Mouse (Mus musculus): ENCODE data around the gene Gm20388. TPM values are rescaled to one million over a fixed set of nuclear protein-coding genes. Genes with fewer than 3 reads are reported as not detected.

The Gm20388 gene
- total and polyA plus RNA-seq, 3 experiments, result 0.02 to 0.05 TPM; not detected in 1

DNA sequence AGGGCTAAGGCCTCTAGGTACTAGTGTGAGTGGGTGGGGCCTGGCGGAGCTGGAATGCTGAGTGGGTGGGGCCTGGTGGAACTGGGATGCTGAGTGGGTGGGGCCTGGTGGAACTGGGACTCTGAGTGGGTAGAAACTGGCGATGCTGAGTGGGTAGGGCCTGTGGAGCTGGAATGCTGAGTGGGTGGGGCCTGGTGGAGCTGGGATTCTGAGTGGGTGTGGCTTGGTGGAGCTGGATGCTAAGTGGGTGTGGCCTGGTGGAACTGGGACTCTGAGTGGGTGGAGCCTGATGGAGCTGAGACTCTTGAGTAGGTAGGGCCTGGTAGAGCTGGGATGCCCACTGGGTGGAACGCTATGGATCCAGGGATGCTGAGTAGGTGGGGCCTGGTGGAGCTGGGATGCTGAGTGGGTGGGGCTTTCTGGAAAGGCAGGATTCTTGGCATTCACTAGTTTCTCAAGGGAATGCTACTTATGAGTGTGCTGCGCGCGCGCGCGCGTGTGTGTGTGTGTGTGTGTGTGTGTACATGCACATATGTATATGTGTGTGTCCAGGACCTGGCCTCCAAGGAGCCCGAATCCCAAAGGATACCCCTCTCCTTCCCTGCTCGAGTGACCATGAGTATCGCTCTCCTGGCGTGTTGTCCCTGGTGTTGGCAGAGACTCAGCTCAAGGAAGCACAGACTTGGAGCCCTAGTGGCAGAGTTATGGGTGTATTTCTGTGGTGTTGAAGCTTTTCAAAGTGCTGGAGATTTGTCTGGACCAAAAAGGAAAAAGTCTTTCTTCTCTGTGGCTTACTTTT lies 608.3 kb downstream of the Gm20388 start:
- Histone ChIP-seq H3K4me3 (ENCODE audit: low read depth, low read length) (no peak overlapping the region), H3K36me3 (replicated peaks) (peaks cover 84% of the 10 kb centered on the region), H3K9me3 (replicated peaks) (peaks cover 7% of the 10 kb centered on the region), H3K4me1 (ENCODE audit: insufficient read depth, low read depth, low read length) (peaks cover 34% of the 10 kb centered on the region), H3K27me3 (ENCODE audit: insufficient read depth, low read length) (peaks cover 12% of the 10 kb centered on the region; the same call in 1 of the 2 replicates)
- ATAC-seq (ENCODE audit: extremely low read depth, insufficient number of reproducible peaks, low FRiP score, poor library complexity, severe bottlenecking) (no peak), DNase-seq (ENCODE audit: low spot score) (no peak)
- TF ChIP-seq GATA1 (IDR thresholded peaks at IDR 0.05; ENCODE audit: borderline replicate concordance, low read length) (no peak), TAL1 (conservative IDR thresholded peaks at IDR 0.05; ENCODE audit: low read depth, low read length) (no peak), CTCF (IDR thresholded peaks at IDR 0.05; ENCODE audit: low read depth, low read length) (no peak), GATA2 (IDR thresholded peaks at IDR 0.05; ENCODE audit: borderline replicate concordance, low read depth, low read length) (no peak)

DNA sequence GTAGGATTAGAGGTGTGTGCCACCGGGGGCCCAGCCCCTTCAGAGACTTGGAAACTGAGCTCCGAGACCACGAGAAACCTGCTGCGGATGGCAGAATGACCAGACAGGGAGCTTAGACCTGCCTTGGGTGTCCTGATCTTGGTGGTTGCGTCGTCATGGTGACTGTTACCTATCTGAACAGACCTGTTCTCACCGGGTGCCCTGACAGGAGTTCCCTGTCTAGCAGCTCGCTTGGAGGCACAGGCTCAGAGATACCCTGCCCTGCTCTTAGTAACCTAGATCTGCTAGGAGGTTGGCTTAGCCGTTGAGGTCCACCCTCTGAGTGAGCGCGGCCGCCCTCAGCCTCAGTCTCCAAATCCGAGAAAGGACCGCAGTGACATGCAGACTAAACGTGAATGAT lies 609.6 kb downstream of the Gm20388 start:
- no peak for ATAC-seq (ENCODE audit: extremely low read depth, insufficient number of reproducible peaks, low FRiP score, poor library complexity, severe bottlenecking)
- H3K36me3 ChIP-seq (replicated peaks), result peaks cover 78% of the 10 kb centered on the region
- no peaks in the 10 kb centered on the region for H3K9me3 ChIP-seq (replicated peaks)
- TF ChIP-seq GATA2 (IDR thresholded peaks at IDR 0.05; ENCODE audit: borderline replicate concordance, low read depth, low read length) (no peak), TAL1 (conservative IDR thresholded peaks at IDR 0.05; ENCODE audit: low read depth, low read length) (no peak), GATA1 (IDR thresholded peaks at IDR 0.05; ENCODE audit: borderline replicate concordance, low read length) (no peak), POLR2AphosphoS5 (IDR thresholded peaks at IDR 0.05; ENCODE audit: insufficient replicate concordance, low read depth, low read length) (no peak), CTCF (IDR thresholded peaks at IDR 0.05; ENCODE audit: low read depth, low read length) (no peak)
- H3K27me3 ChIP-seq (ENCODE audit: insufficient read depth, low read length), result peaks cover 19% of the 10 kb centered on the region; the same call in 1 of the 2 replicates
- H3K4me1 ChIP-seq (ENCODE audit: insufficient read depth, low read depth, low read length), result peaks cover 46% of the 10 kb centered on the region
- no peak overlapping the region for H3K4me3 ChIP-seq (ENCODE audit: low read depth, low read length)
- no peak for DNase-seq (ENCODE audit: low spot score)

DNA sequence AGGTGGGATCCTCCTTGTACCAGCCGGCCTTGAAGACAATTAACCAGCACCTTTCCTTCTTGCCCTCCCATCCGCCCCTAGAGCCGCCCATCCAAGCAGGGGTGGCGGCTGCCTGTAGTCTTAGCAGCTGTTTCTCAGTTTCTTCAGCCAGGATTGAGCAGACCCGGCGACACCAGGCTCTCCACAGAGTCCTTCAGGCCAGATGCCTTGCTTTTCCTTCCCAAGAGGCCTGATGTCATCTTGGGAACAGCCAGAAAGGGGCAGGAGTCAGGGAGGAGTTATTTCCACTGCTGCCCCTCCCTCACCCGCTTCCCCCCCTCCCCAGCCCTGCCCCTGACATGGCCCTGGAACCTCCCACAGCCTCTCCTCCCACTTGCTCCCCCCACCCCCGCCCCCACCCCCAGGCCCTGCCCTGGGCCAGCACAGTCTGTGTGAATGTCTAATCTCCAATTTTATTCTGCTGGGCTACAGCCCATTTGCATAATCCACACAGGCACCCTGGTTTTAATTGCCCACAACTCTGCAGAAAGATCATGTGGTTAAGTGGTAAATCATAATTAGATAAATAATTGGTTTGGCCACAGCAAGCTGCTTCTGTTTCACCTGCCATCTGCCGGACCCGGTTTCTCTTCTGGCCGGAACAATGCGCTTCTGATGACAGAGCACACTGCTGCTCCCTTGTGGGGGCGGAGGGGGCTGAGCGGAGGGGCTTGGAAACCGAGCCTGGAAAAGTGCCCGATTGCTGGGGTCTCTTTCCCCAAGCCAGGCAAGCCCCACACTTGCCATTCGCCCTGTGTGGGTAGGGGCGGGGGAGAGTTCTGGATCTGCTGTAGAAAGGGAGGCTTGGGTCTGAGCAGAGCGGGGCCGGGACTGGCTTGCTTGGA lies 610.3 kb downstream of the Gm20388 start:
- H3K4me3 ChIP-seq (ENCODE audit: low read depth, low read length), result no peak overlapping the region

DNA sequence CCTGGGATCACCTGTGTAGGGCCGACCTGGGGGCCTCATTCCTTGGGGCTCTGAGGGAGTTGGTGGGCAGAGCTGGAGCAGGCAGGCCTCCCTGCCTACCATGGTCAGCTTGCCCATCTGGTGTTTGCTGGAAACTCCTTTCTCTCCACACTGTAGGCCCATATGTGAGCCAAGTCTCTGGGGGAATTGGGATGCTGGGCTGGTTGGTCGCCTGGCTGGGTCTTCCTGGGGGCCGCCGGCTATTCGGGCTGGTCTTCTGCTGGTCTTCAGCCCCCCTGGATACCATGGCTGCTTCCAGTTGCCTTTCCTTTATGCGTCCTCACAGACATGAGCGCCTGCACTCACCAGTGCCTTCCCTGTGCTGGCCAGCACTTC lies 610.9 kb downstream of the Gm20388 start:
- ATAC-seq (ENCODE audit: extremely low read depth, insufficient number of reproducible peaks, low FRiP score, poor library complexity, severe bottlenecking), result no peak
- Histone ChIP-seq H3K4me1 (ENCODE audit: insufficient read depth, low read depth, low read length) (peaks cover 47% of the 10 kb centered on the region), H3K4me3 (ENCODE audit: low read depth, low read length) (no peak overlapping the region), H3K9me3 (replicated peaks) (no peaks in the 10 kb centered on the region), H3K27me3 (ENCODE audit: insufficient read depth, low read length) (peaks cover 20% of the 10 kb centered on the region; the same call in 1 of the 2 replicates), H3K36me3 (replicated peaks) (peaks cover 74% of the 10 kb centered on the region)
- TF ChIP-seq TAL1 (conservative IDR thresholded peaks at IDR 0.05; ENCODE audit: low read depth, low read length) (no peak), GATA2 (IDR thresholded peaks at IDR 0.05; ENCODE audit: borderline replicate concordance, low read depth, low read length) (no peak), POLR2AphosphoS5 (IDR thresholded peaks at IDR 0.05; ENCODE audit: insufficient replicate concordance, low read depth, low read length) (no peak), CTCF (IDR thresholded peaks at IDR 0.05; ENCODE audit: low read depth, low read length) (no peak), GATA1 (IDR thresholded peaks at IDR 0.05; ENCODE audit: borderline replicate concordance, low read length) (no peak)
- no peak for DNase-seq (ENCODE audit: low spot score)

More for the DNA sequence above, 610.3 kb downstream of the Gm20388 start:
- Histone ChIP-seq H3K9me3 (replicated peaks) (no peaks in the 10 kb centered on the region), H3K27me3 (ENCODE audit: insufficient read depth, low read length) (peaks cover 19% of the 10 kb centered on the region; the same call in 1 of the 2 replicates), H3K36me3 (replicated peaks) (peaks cover 75% of the 10 kb centered on the region), H3K4me1 (ENCODE audit: insufficient read depth, low read depth, low read length) (peaks cover 46% of the 10 kb centered on the region)
- ATAC-seq (ENCODE audit: extremely low read depth, insufficient number of reproducible peaks, low FRiP score, poor library complexity, severe bottlenecking) (no peak), DNase-seq (ENCODE audit: low spot score) (no peak)
- no peak for TF ChIP-seq GATA2 (IDR thresholded peaks at IDR 0.05; ENCODE audit: borderline replicate concordance, low read depth, low read length)
- no peak for TF ChIP-seq GATA1 (IDR thresholded peaks at IDR 0.05; ENCODE audit: borderline replicate concordance, low read length)
- no peak for TF ChIP-seq TAL1 (conservative IDR thresholded peaks at IDR 0.05; ENCODE audit: low read depth, low read length)
- no peak for TF ChIP-seq POLR2AphosphoS5 (IDR thresholded peaks at IDR 0.05; ENCODE audit: insufficient replicate concordance, low read depth, low read length)
- no peak for TF ChIP-seq CTCF (IDR thresholded peaks at IDR 0.05; ENCODE audit: low read depth, low read length)

DNA sequence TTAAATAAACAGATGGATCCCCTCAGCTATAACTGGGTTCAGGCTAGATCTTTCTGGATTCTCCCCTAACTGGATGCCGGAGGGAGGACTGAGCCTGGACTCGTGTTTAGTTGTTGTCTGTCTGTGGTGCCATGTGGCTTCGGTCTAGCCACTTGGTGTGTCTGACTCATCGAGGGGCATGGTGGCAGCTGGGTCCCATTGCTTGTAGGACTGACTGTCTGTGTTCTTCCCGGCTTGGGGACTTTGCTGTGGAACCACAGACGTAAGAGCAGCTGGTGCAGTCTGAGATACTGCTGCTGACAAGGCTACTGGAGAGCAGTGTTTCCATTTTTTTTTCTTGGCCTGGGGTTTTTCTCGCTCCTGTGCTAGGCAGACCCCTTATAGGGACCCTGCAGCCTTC lies 613.0 kb downstream of the Gm20388 start:
- no peak for ATAC-seq (ENCODE audit: extremely low read depth, insufficient number of reproducible peaks, low FRiP score, poor library complexity, severe bottlenecking)
- Histone ChIP-seq H3K4me3 (ENCODE audit: low read depth, low read length) (no peak overlapping the region), H3K9me3 (replicated peaks) (no peaks in the 10 kb centered on the region), H3K4me1 (ENCODE audit: insufficient read depth, low read depth, low read length) (peaks cover 56% of the 10 kb centered on the region), H3K36me3 (replicated peaks) (peaks cover 69% of the 10 kb centered on the region), H3K27me3 (ENCODE audit: insufficient read depth, low read length) (peaks cover 33% of the 10 kb centered on the region; the same call in 1 of the 2 replicates)
- no peak for DNase-seq (ENCODE audit: low spot score)
- no peak for TF ChIP-seq GATA1 (IDR thresholded peaks at IDR 0.05; ENCODE audit: borderline replicate concordance, low read length)
- no peak for TF ChIP-seq POLR2AphosphoS5 (IDR thresholded peaks at IDR 0.05; ENCODE audit: insufficient replicate concordance, low read depth, low read length)
- TF ChIP-seq CTCF (IDR thresholded peaks at IDR 0.05; ENCODE audit: low read depth, low read length), result no peak
- no peak for TF ChIP-seq GATA2 (IDR thresholded peaks at IDR 0.05; ENCODE audit: borderline replicate concordance, low read depth, low read length)
- TF ChIP-seq TAL1 (conservative IDR thresholded peaks at IDR 0.05; ENCODE audit: low read depth, low read length), result no peak

- no peak for TF ChIP-seq GATA2 (IDR thresholded peaks at IDR 0.05; ENCODE audit: borderline replicate concordance, low read depth, low read length)
- TF ChIP-seq TAL1 (conservative IDR thresholded peaks at IDR 0.05; ENCODE audit: low read depth, low read length), result no peak
- no peak for TF ChIP-seq POLR2AphosphoS5 (IDR thresholded peaks at IDR 0.05; ENCODE audit: insufficient replicate concordance, low read depth, low read length)
- no peak for TF ChIP-seq GATA1 (IDR thresholded peaks at IDR 0.05; ENCODE audit: borderline replicate concordance, low read length)
- no peak for TF ChIP-seq CTCF (IDR thresholded peaks at IDR 0.05; ENCODE audit: low read depth, low read length)
- Histone ChIP-seq H3K4me3 (ENCODE audit: low read depth, low read length) (no peak overlapping the region), H3K36me3 (replicated peaks) (peaks cover 56% of the 10 kb centered on the region), H3K4me1 (ENCODE audit: insufficient read depth, low read depth, low read length) (peaks cover 66% of the 10 kb centered on the region), H3K9me3 (replicated peaks) (no peaks in the 10 kb centered on the region), H3K27me3 (ENCODE audit: insufficient read depth, low read length) (peaks cover 36% of the 10 kb centered on the region; the same call in 1 of the 2 replicates)
- peak; percentile 31; the same call in 1 of the 2 replicates for ATAC-seq (ENCODE audit: extremely low read depth, insufficient number of reproducible peaks, low FRiP score, poor library complexity, severe bottlenecking)
- DNase-seq (ENCODE audit: low spot score), result no peak
Observed at GRCm38 (mm10) chr8:120525135-120525534, 614.5 kb downstream of the Gm20388 start.

Data from G1E (cell line).